Mouse (Mus musculus): ENCODE results near the gene Leng9.

Leng9 gene

DNA sequence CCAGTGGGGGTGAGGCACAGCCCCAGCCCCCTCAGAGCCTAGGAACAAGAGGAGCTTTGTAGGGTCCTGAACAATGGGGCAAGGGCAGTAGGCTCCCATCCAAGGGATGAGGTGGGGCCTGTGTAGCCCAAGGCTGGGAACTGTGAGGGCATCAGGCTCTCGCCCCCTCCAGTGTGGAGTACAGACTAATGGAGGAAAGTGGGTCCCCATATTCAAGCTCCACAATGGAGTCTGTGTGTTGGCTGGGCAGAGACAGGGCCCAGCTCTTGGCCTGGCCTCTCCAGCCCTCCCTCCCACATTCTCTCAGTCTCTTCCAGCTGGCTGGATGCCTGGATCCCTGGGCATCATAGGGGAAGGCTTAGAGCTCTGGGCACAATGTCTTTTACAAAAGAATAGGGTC, 26.4 kb downstream of the Leng9 start:
- 15% methylated on average over 1 of the region's 1 CpGs for WGBS

DNA sequence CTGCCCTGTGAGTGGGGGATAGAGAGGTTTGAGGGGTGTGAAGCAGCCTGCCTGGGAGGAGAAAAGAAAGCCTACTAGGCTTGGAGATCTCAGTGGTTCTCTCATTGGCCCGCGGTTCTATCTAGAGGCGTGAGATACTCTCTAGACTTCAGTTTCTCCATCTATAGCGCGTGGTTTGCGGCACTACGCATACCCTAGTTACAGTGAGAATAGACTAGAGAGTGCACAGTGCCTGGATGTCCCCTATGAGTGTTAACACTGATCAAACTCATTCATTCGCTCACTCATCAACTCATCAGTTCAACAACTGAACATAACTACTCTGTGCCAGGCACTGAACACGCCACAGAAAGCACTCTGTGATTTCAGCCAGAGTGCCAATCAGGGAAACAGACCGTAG, 27.4 kb downstream of the Leng9 start:
- WGBS, result 27% methylated on average over 10 of the region's 10 CpGs

DNA sequence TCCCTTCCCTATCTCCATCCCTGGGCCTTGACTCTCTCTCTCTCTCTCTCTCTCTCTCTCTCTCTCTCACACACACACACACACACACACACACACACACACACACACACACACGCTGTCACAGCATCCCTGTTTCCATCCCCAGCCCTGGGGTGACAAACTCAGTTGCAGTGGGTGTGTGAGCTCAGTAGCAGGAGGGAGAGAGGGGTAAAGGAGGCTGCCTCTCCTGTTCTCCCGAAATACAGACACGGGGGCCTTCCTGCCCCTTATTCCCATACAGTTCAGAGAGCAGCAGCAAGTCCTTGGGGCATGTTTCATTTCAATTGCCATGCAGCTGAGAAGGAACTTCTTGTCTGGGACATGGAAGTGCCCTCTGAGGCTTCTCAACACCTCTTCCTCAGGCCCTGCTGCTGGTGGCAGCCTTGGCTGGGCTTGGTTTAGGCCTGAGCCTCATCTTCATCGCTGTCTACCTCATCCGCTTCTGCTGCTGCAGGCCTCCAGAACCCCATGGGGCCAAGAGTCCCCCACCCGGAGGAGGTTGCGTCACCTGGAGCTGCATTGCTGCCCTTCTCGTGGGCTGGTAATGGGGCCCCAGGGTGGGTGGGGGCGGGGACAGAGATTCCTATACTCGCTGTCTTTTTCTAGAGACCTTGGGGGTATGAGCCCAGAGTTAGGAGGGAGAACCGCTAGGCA, 28.0 kb downstream of the Leng9 start:
- 18% methylated on average over 11 of the region's 11 CpGs for WGBS

DNA sequence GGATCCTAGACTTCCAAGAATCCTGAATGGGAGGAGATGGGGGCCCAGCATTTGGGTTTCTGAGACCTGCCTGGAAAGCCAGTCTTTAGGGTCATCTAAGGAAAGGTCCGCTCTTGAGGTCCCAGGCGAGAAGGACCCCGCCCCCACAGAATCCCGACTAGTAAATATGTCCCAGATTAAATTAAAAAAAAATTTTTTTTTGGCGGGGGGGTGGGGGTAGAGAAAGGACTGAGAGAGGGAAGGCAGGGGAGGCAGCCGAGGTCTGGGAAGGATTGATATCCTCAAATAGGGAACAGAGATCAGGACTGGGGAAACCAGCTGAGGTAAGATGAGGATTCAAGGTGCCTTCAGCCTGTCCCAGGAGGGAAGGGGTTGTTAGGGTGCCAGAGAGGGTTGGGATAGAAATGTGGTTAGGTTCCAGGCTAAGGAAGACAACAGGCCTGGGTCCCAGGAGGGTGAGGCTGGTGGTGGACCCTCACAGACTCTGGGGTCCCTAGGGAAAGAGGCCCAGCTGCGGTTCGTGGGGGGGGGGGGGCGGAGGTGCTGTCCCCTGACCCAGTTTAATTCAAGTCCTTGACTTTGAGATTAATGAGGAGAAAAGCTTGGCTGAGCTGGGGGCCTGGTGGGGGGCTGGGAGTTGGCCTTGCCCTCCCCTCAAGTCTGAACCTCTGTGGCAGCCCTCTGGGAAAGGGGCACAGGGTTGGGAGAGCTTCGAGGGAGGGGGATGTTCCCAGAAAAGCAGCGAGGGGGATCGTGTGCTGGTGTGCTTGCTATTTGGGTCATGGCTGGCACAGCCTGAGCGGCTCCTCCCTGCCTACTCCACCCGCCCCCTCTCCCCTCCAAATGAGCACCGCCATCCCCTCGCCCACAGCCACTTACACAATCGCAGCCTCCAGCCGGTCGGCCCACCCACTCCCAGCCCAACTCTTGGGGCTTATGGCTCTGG, 29.9 kb downstream of the Leng9 start:
- WGBS, result 13% methylated on average over 19 of the region's 19 CpGs

- WGBS, result 4% methylated on average over 34 of the region's 37 CpGs
Observed at GRCm38 (mm10) chr7:4119344-4119902, 30.8 kb downstream of the Leng9 start, which contains the start of gene Ttyh1. TSS of gene Ttyh1 (plus strand) at chr7:4119408.

GRCm38 (mm10) chr7:4117050-4117814, 32.9 kb downstream of the Leng9 start:
- WGBS, result 45% methylated on average over 8 of the region's 8 CpGs

DNA sequence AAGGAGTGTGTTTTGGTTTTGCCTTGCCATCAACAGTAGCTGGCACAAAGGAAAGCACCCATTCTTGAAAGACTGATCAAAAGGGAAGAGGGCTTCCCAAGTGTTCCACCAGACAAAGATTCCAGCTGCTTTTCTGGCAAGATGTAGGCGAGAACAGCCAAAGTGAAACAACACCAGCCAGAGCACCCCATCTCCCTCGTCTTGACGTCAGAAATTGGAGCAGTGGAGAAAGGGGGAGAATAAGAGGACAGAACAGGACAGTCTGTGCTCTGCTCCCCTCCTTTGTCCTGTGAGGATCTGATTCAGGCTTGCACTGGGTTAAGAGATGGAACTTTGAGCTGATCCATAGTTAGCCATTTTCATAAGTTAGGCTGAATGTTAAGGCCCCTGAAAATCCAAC, 38.4 kb downstream of the Leng9 start:
- 36% methylated on average over 3 of the region's 3 CpGs for WGBS

DNA sequence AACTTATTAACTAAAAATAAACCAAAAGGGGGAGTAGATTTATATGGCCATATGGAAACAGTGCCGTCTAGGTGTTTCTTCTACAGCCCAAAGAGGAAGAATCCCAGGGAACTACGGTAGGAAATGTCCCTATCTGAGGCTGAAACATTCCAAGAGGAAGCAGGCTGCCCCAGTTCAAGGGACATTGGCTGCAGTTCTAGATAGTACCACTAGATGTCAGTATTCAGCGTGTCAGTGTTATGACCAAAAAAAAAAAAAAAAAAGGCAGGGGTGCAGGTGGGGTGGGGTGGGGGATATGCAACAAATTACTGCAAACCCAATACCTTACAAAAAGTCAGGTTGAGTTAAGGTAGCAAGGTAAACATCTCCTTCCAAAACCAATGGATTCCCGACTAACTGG, 46.8 kb downstream of the Leng9 start:
- WGBS, result 10% methylated on average over 4 of the region's 4 CpGs

DNA sequence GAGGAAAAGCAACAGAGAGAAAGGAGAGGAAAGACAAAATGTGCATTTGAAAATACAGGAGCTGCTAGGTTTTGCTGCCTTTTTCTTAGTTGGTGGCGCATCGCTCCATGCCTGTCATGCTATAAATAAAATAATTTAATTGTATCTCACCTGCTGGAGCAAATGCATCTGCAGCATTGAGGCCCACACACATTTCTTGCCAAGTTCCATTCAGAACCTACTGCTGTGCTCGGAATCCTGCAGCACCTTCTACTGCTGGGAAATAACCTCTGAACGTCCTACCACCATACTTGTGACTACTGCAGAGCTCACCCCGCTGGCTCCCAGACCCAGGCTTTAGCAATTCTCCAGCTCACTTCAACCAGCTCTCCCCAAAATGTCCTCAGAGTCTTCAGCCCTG, 49.0 kb downstream of the Leng9 start:
- WGBS, result 58% methylated on average over 5 of the region's 5 CpGs

DNA sequence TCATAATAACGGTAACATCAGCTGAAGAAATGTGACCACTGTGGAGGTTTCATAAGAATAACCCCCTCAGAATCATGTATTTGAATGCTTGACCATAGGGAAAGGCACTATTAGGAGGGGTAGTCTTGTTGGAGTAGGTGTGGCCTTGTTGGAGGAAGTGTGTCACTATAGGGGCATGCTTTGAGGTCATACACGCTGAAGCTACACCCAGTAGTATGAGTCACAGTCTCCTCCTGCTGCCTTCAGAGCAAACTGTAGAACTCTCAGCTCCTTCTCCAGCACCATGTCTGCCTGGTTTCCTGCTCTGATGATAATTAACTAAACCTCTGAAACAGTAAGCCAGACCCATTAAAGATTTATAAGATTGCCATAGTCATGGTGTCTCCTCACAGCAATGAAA, 51.3 kb downstream of the Leng9 start:
- 73% methylated on average over 2 of the region's 2 CpGs for WGBS

DNA sequence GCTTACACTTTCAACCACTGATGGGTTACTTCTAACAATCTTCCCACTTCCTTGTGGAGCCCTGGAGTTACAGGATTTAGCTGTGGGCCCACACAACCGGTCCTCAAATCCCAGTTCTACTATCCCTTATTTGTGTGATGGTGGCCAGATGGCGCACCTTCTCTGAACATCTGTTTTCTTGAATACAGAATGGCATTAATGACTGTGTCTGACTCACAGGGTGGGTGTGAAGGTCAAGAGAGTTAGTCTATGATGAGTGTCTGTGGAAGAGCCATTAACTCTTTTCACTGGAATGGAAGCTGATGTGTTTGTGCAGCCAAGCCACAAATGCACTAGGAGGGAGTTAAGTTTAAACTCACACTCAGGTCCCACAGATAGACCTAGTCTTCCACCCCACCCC, 51.9 kb downstream of the Leng9 start:
- 77% methylated on average over 2 of the region's 2 CpGs for WGBS

All from cerebral cortex, adult 2 months (tissue).